ENCODE assay signal across 12 mouse cellular contexts in genomic region chr2:104130165-104130564, GRCm38 (mm10). TPM values are rescaled to one million over a fixed set of nuclear protein-coding genes. Genes with fewer than 3 reads are reported as not detected.
DNase-seq lines count a peak whose midpoint lies in the region; ATAC-seq and TF ChIP-seq lines count a peak whose summit lies in the region.
"Had no signal": no experiment of that assay in that cellular context is flagged by ENCODE, and none has a peak within 500 bp of the region (broad histone marks: within the 10 kb centered on the region; RNA-seq: fewer than 3 reads in every experiment).

No protein-coding gene starts in this region.

- no peak for TF ChIP-seq EP300 in stomach, postnatal 0 days (optimal IDR thresholded peaks at IDR 0.05)

- no peaks in the 10 kb centered on the region for H3K4me1 ChIP-seq in forebrain, postnatal 0 days (ENCODE audit: insufficient read depth)
- H3K4me1 ChIP-seq in forebrain, embryonic 12.5 days: no peaks in the 10 kb centered on the region
- no peaks in the 10 kb centered on the region for H3K4me1 ChIP-seq in lung, adult 2 months (ENCODE audit: control insufficient read depth, insufficient read depth, low read length)
- H3K4me1 ChIP-seq in liver, embryonic 13.5 days (replicated peaks): peaks cover 45% of the 10 kb centered on the region
- H3K4me1 ChIP-seq in stomach, postnatal 0 days (replicated peaks; ENCODE audit: control insufficient read depth, insufficient read depth): no peaks in the 10 kb centered on the region

- H3K27ac ChIP-seq in forebrain, postnatal 0 days (ENCODE audit: low read depth, low read length): no peak overlapping the region
- no peak overlapping the region for H3K27ac ChIP-seq in forebrain, embryonic 12.5 days
- peak overlapping the region; percentile 93 for H3K27ac ChIP-seq in liver, embryonic 13.5 days
- H3K27ac ChIP-seq in stomach, postnatal 0 days (replicated peaks): 0 out of 2 replicates have a peak overlapping the region, but pooled peaks have one; percentile 14

- no peak overlapping the region for H3K4me3 ChIP-seq in forebrain, postnatal 0 days (ENCODE audit: low read depth, low read length)
- no peak overlapping the region for H3K4me3 ChIP-seq in forebrain, embryonic 12.5 days (replicated peaks)
- no peak overlapping the region for H3K4me3 ChIP-seq in lung, adult 2 months (replicated peaks; ENCODE audit: extremely low read depth, low read depth, low read length)
- peak overlapping the region; percentile 26 for H3K4me3 ChIP-seq in liver, embryonic 13.5 days (replicated peaks)
- no peak overlapping the region for H3K4me3 ChIP-seq in stomach, postnatal 0 days (ENCODE audit: low read depth, low read length)

- no peak for DNase-seq in forebrain, postnatal 0 days
- peak; percentile 22 for DNase-seq in lung, postnatal 14 days
- no peak for DNase-seq in lung, adult 2 months
- peak; percentile 71 for DNase-seq in liver, embryonic 13.5 days
- DNase-seq in stomach, postnatal 0 days (ENCODE audit: low spot score): peak; percentile 44
- DNase-seq in layer of hippocampus, adult 9-11 months: no peak
- DNase-seq in left cerebral cortex, adult 9 months (ENCODE audit: low spot score in 2 of 2): no peak
- DNase-seq: cerebellum, adult 8-10 months; gastrocnemius, postnatal 10 days had no signal

- no peak overlapping the region for H3K9ac ChIP-seq in forebrain, postnatal 0 days
- H3K9ac ChIP-seq in forebrain, embryonic 12.5 days: no peak overlapping the region
- peak overlapping the region; percentile 57 for H3K9ac ChIP-seq in liver, embryonic 13.5 days
- H3K9ac ChIP-seq in stomach, postnatal 0 days (ENCODE audit: low read length): no peak overlapping the region

- no peaks in the 10 kb centered on the region for H3K9me3 ChIP-seq in forebrain, postnatal 0 days (ENCODE audit: low read length)
- no peaks in the 10 kb centered on the region for H3K9me3 ChIP-seq in forebrain, embryonic 12.5 days
- no peaks in the 10 kb centered on the region for H3K9me3 ChIP-seq in liver, embryonic 13.5 days (replicated peaks)
- H3K9me3 ChIP-seq in stomach, postnatal 0 days (ENCODE audit: control insufficient read depth, low read length): no peaks in the 10 kb centered on the region
- H3K9me3 ChIP-seq: G1E had no signal

- H3K27me3 ChIP-seq in forebrain, postnatal 0 days (ENCODE audit: insufficient read depth, low read length): no peaks in the 10 kb centered on the region
- peaks cover 15% of the 10 kb centered on the region for H3K27me3 ChIP-seq in forebrain, embryonic 12.5 days
- H3K27me3 ChIP-seq in liver, embryonic 13.5 days: peaks cover 52% of the 10 kb centered on the region
- H3K27me3 ChIP-seq in stomach, postnatal 0 days (ENCODE audit: control insufficient read depth, insufficient read depth, low read length): no peaks in the 10 kb centered on the region

- ATAC-seq in forebrain, postnatal 0 days: peak; percentile 30
- no peak for ATAC-seq in forebrain, embryonic 12.5 days (ENCODE audit: low FRiP score)
- ATAC-seq in liver, embryonic 13.5 days (ENCODE audit: low read depth): peak; percentile 100
- peak; percentile 62 for ATAC-seq in stomach, postnatal 0 days (ENCODE audit: low FRiP score, low TSS enrichment)

- TF ChIP-seq CTCF in forebrain, postnatal 0 days (IDR thresholded peaks at IDR 0.05; ENCODE audit: low read depth): no peak
- TF ChIP-seq CTCF in lung, adult 2 months (IDR thresholded peaks at IDR 0.05; ENCODE audit: insufficient read depth, low read length): no peak
- TF ChIP-seq CTCF in stomach, postnatal 0 days (IDR thresholded peaks at IDR 0.05; ENCODE audit: low read depth): no peak

- no peak overlapping the region for H3K4me2 ChIP-seq in forebrain, postnatal 0 days (ENCODE audit: low read depth)
- no peak overlapping the region for H3K4me2 ChIP-seq in forebrain, embryonic 12.5 days
- peak overlapping the region; percentile 61 for H3K4me2 ChIP-seq in liver, embryonic 13.5 days
- H3K4me2 ChIP-seq in stomach, postnatal 0 days (replicated peaks; ENCODE audit: low read depth): no peak overlapping the region

- 85% methylated on average over 6 of the region's 6 CpGs for WGBS in forebrain, postnatal 0 days
- 87% methylated on average over 6 of the region's 6 CpGs for WGBS in forebrain, embryonic 12.5 days
- WGBS in lung, adult 2 months: 55% methylated on average over 6 of the region's 6 CpGs
- WGBS in liver, embryonic 13.5 days (ENCODE audit: insufficient replicate concordance): 35% methylated on average over 6 of the region's 6 CpGs
- 45% methylated on average over 6 of the region's 6 CpGs for WGBS in stomach, postnatal 0 days

- no peak for TF ChIP-seq POLR2A in lung, adult 2 months (IDR thresholded peaks at IDR 0.05; ENCODE audit: borderline replicate concordance, extremely low read depth, low read depth, low read length)

- no peaks in the 10 kb centered on the region for H3K36me3 ChIP-seq in forebrain, postnatal 0 days (ENCODE audit: insufficient read depth)
- H3K36me3 ChIP-seq in forebrain, embryonic 12.5 days (replicated peaks): no peaks in the 10 kb centered on the region
- H3K36me3 ChIP-seq in liver, embryonic 13.5 days: no peaks in the 10 kb centered on the region
- H3K36me3 ChIP-seq in stomach, postnatal 0 days (ENCODE audit: control insufficient read depth, insufficient read depth, low read length): no peaks in the 10 kb centered on the region
- H3K36me3 ChIP-seq: G1E had no signal

RNA-seq across cellular contexts. Expression of gene A930018P22Rik, which starts 7.6 kb away (rescaled TPM):
- total RNA-seq in forebrain, postnatal 0 days (2014; rRNA removed): 1.9 TPM in 1 of 2 replicates, not detected in the other
- 0.18 TPM in 1 of 2 replicates, not detected in the other for polyA plus RNA-seq in forebrain, postnatal 0 days (2015; fragmentation: Nextera tagmentation; extraction: Ambion mirVana)
- polyA plus RNA-seq in forebrain, embryonic 12.5 days (2016; fragmentation: Nextera tagmentation; extraction: Ambion mirVana): not detected in 2 replicates
- 0.26 TPM in 1 of 2 replicates, not detected in the other for polyA plus RNA-seq in lung, adult 2 months (2012; rRNA removed)
- 0.19 and 0.48 TPM in 2 replicates for polyA plus RNA-seq in liver, embryonic 13.5 days (2015; fragmentation: Nextera tagmentation; extraction: Ambion mirVana)
- polyA plus RNA-seq in stomach, postnatal 0 days (2015; fragmentation: Nextera tagmentation; extraction: Ambion mirVana): 0.47 and 0.53 TPM in 2 replicates
- total RNA-seq: G1E; layer of hippocampus, postnatal 14 days had no signal
- polyA plus RNA-seq: G1E had no signal

RNA-seq across cellular contexts. Expression of gene Cd59a, which starts 34.6 kb away (rescaled TPM):
- total RNA-seq in forebrain, postnatal 0 days (2014; rRNA removed): 2.2 and 5.2 TPM in 2 replicates
- polyA plus RNA-seq in forebrain, postnatal 0 days (2015; fragmentation: Nextera tagmentation; extraction: Ambion mirVana): 8.6 and 11.0 TPM in 2 replicates
- 14.3 and 16.6 TPM in 2 replicates for polyA plus RNA-seq in forebrain, embryonic 12.5 days (2016; fragmentation: Nextera tagmentation; extraction: Ambion mirVana)
- 10.8 and 17.6 TPM in 2 replicates for polyA plus RNA-seq in lung, adult 2 months (2012; rRNA removed)
- polyA plus RNA-seq in liver, embryonic 13.5 days (2015; fragmentation: Nextera tagmentation; extraction: Ambion mirVana): 82.9 and 85.7 TPM in 2 replicates
- 58.4 and 59.6 TPM in 2 replicates for polyA plus RNA-seq in stomach, postnatal 0 days (2015; fragmentation: Nextera tagmentation; extraction: Ambion mirVana)

Comparison
In these comparisons a context has a peak if more than half of its experiments do, and no peak if none do; other contexts are left out.
1. DNase-seq: peak in lung, postnatal 14 days (single experiment), liver, embryonic 13.5 days (single experiment) and stomach, postnatal 0 days (single experiment); none in forebrain, postnatal 0 days (single experiment), lung, adult 2 months (single experiment), layer of hippocampus, adult 9-11 months (single experiment) and left cerebral cortex, adult 9 months (0 of 2).
2. H3K27ac ChIP-seq: peak in liver, embryonic 13.5 days (single experiment) and stomach, postnatal 0 days (single experiment); none in forebrain, postnatal 0 days (single experiment) and forebrain, embryonic 12.5 days (single experiment).